Mouse (Mus musculus) adrenal gland, adult 18-20 months (tissue): ENCODE results near the gene Lcmt2. TPM values are rescaled to one million over a fixed set of nuclear protein-coding genes. Genes with fewer than 3 reads are reported as not detected.

Source experiments
- DNase-seq, 2 experiments: peaks; one replicate each; pipeline ENCODE4 v3.0.0; 2021 to 2022; ENCODE audit warnings: low spot score in 2 of 2
- long read RNA-seq, 2 experiments: library from polyadenylated mRNA; stranded (forward); transcript quantifications; one replicate each; pipeline ENCODE4 v2.0.0; 2021
- total RNA-seq, 2 experiments: library from RNA; stranded (reverse); gene quantifications; 1 replicate in 1 of 2; 2 replicates in 1 of 2; pipeline ENCODE4 v1.2.3; 2021

The Lcmt2 gene
- total RNA-seq: 1 to 10 TPM; 8.5 to 9.2 TPM
- long read RNA-seq, experiment 1, transcript Lcmt2-202 (1 exons, 3,056 nt): major isoform, 22 of 22 reads
- long read RNA-seq, experiment 1, partial matches to known transcripts: 0 of 22 reads
- long read RNA-seq, experiment 1, other reads (novel, unspliced or antisense): 0 of 22 reads
- long read RNA-seq, experiment 2, transcript Lcmt2-202 (1 exons, 3,056 nt): major isoform, 39 of 39 reads
- long read RNA-seq, experiment 2, partial matches to known transcripts: 0 of 39 reads
- long read RNA-seq, experiment 2, other reads (novel, unspliced or antisense): 0 of 39 reads

DNA sequence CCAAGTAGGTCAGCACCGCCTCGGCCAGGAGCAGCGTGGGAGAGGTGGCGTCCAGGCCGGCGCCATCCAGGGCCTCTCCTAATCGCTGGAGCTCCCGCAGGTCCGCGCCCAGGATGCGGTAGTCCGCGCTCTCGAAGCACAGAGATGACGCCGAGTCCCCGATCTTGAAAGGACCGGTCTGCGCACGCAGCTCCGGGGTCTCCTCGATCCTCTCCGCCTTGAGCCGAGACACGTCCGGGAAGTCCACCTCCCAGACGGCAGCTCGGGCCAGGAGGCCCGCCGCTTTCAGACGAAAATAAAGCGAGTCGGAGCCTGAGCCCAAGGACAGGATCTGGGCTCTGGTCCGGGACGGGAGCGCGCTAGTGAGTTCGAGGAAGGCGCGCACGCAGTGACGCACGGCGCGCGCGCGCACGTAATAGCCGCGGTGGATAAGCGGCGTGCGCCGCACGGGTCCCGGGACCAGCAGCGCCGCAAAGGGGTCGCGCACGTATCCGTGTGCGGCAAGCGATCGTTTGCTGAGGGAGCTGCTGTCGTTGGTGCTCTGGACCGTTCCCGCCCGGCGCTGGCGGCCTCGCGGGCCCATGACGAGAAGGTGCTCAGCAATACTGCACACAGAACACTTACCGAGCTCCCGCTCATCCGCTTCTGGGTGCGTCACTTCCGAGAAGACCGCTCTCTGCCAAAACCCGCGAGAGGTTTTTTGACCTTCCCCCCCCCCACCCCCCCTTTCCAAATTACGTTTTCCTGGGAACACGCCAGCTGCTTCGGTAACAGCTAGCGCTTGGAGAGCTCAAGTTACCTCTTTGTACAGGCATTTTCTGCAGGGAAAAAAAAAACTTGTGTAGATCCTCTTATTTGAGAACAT, at the start of gene Lcmt2, which contains the start of gene Adal:
Gene Lcmt2, minus strand, starts transcription at position 636 of the 865 bp plus-strand sequence.
Gene Adal, plus strand, starts transcription at position 411 of the 865 bp plus-strand sequence.
- DNase-seq: peak; percentile 91 to 93

DNA sequence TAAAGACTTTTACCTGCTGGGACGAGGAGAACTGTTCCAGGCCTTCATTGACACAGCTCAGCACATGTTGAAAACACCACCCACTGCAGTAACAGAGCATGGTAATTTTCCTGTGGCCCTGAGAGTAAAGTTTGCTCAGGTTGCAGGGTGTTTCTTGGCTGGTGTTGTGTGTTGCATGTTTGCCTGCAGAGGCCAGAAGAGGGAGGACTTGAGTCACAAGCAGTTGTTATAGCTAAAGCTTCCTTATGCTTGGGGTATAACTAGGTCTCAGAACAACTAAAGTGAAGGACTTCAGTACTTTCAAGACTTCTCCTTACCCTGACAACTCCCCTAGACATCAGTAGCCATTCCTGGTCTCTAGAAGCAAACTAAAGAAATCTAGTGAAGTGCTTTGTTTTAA, 48.1 kb upstream of the Lcmt2 start:
- DNase-seq: no peak

DNA sequence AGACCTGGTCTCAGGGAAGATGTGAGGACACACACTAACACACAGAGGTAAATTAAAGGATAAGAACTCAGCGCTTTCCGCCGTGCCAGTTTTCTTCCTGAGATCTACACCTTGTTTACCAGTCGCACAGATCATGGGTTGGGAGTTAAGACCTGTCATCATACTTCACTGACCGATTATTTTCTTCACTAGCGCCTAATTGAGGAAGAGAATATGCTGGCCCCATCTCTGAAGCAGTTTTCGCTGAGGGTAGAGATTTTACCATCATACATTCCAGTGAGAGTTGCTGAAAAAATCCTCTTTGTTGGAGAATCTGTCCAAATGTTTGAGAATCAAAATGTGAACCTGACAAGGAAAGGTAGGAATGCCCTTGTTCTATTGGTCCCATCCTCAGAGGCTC, 43.7 kb upstream of the Lcmt2 start:
- DNase-seq: no peak

DNA sequence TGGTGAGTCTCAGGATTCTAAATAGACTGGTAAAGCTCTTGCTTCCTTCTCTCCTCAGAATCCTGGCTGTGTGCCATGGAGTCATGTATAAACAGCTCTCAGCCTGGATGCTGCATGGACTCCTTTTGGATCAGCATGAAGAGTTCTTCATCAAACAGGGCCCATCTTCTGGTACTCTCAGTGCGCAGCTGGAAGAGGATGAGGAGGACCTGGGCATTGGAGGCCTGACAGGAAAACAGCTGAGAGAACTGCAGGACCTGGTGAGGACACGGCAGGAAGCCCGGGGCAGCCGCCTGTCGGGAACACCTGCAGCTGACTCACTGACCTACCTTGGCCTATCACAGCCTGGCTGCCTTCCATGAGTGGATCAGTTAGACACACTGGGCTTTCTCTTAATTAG, 43.0 kb upstream of the Lcmt2 start:
- no peak for DNase-seq

DNA sequence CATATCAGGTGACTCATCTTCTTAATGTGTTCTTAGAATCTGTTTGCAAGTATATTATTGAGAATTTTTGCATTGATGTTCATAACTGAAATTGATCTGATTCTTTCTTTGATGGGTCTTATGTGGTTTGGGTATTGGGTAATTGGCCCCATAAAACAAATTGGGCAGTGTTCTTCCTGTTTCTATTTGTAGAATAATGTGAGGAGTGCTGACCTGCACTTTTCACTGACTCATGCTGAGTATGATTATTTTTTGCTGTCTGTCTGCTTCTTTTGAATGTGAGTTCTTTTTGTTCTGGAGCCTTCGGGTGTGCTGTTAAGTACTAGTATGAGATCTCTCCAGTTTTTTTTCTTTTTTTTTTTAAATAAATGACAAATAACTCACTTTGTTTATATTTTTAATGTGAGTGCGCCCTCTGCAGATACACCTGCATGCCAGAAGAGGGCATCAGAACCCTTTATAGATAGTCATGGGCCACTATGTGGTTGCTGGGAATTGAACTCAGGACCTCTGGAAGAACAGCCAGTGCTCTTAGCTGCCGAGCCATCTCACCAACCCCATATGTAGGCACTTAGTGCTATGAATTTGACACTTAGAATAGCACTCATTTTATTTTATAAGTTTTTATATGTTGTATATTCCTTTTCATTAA, 38.5 kb upstream of the Lcmt2 start:
- no peak for DNase-seq

DNA sequence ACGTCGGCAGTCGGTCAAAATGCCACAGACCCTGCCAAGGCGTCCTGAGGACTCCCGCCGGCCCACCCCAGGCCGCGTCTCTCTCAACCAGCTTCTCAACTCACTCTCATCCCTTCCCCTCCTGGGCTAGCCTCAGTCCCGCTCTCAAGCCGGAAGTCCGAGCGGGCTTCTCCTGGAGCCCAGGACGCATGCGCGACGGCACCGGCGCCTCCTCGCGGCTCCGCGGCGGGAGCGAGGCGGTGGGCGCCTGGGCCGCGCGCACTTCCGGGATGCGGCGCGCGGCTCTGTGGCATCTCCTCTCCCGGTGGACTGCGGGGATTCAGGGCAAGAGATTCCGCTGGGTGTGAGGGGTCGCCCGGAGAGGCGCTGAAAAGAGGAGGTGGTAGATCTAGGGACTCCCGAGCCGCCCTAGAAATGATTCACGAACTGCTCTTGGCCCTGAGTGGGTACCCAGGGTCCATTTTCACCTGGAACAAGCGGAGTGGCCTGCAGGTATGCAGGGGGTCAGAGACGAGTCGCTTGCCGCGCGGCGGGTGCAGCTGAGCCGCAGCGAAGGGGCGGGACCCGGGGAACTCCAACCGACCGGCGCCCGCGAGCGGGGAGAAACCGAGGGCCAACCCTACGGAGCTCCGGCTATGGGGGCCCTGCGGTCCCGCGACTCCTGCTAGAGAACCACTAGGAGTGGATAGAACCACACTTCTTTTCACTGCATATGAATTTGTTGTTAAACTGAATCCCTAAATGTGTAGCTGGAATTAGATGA, 30.7 kb upstream of the Lcmt2 start, which contains the start of gene Zscan29:
Gene Zscan29, minus strand, starts transcription at position 146 of the 763 bp plus-strand sequence.
- peak; percentile 89 to 90 for DNase-seq

DNA sequence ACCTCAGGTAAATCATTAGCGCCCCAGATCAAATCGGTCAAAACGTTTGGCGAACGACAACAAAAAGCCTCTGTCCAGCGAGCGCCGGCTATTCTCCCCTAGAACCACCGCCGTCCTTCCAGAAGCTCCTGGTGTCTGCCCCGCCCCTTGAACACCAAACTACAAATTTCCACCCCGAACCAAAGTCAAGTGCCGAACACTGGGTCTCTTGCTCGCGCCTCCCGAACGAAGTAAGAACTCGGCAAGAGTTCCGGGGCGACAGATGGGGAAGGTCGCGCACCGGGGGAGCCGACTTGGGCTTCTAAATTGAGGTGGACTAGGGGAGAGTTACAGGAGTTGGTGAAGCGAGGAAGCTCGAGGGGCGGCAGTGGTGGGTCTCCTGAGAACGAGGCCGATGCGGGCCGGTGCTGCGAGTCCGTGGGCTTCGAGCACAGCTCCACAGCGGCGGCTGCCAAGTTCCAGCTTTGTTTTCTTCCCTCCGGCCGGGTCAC, 30.1 kb upstream of the Lcmt2 start, which contains the start of gene Tubgcp4:
Gene Tubgcp4, plus strand, starts transcription at position 174 of the 491 bp plus-strand sequence.
- peak in 1 of 2 experiments; percentile 56 for DNase-seq

DNA sequence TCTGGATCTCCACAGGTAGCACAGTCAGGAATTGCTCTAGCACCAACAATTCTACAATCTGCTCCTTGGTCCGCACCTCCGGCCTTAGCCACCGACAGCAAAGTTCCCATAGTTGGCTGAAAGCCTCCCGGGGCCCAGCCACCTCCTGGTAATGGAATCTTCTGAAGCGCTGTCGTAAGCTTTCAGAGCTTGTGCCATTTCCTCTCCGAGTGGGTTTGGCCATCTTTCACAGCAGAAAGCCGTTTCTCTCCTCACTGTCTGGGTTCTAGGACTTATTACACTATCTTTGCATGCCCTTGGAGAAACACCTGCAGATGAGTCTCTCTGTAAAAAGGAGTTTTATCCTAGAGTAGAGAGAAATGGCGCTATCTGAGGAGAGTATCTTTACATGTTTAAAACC, 29.4 kb upstream of the Lcmt2 start:
- DNase-seq: peak; percentile 31 to 33

DNA sequence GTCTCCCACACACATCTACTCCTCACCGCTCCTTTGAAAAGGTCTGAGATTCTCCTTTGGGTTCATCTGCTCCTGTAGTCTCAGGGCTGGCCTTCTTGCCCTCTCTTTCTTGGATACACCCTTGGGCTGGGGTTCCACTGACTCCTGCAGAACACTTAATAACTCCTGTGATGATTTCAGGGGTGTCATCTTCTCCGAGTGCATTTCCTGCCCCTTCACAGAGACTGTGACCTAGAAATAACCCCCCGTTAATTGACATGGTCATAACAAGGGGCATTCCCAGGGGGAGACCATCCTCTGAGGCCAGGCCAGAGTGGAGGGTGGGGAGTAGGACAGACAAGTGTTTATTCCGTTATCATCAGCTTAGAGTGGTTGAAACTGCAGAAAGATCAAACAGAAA, 28.7 kb upstream of the Lcmt2 start:
- no peak for DNase-seq

DNA sequence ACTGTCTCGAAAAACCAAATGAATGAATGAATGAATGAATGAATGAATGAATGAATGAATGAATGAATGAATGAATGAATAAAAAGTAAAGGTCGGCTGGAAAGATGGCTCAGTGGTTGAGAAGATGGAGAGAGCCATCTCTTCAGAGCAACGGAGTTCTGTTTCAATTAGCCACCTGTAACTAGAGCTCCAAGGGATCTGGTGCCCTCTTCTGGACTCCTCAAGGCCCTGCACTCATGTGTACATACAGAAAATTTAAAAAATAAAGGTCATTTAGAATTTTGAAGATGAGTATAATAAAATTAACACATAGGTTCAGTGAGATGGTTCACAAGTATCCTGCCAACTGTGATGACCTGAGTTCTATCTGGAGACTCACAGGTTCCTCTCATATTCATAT, 12.6 kb upstream of the Lcmt2 start:
- DNase-seq: no peak

DNA sequence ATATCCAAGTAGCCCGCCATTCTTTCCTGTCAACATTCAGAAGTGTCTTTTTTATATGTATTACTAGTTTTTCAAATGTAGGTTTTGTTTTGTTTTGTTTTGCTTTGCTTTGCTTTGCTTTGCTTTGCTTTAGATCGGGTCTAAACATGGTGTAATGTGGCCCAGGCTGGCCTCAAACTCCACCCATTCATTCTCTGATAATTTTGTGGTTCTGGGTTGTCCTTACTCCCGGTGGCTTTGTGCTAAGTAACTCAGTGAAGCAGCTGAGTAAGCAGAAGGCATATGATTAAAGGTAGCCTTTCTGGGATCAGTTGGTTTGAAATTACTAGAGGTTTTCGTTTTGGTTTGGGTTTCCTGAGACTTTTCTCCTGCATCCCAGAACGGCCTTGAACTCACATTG, 9.2 kb upstream of the Lcmt2 start:
- no peak for DNase-seq

DNA sequence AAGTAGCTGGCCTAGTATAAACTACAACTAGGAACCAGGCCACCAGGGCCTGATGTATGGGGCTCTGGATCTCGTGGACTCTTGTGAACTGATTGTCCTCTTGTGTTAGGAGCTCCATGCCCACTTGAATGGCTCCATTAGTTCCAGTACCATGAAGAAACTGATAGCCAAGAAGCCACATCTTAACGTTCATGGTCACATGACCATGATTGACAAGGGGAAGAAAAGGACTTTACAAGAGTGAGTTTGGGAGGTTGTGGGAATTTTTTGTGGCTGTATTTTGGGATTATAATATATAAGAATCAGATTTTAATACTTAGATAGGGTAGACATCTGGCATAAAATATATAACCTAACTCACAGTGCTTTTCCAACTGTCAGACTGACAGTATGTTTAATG, 2.0 kb upstream of the Lcmt2 start:
- DNase-seq: no peak

DNA sequence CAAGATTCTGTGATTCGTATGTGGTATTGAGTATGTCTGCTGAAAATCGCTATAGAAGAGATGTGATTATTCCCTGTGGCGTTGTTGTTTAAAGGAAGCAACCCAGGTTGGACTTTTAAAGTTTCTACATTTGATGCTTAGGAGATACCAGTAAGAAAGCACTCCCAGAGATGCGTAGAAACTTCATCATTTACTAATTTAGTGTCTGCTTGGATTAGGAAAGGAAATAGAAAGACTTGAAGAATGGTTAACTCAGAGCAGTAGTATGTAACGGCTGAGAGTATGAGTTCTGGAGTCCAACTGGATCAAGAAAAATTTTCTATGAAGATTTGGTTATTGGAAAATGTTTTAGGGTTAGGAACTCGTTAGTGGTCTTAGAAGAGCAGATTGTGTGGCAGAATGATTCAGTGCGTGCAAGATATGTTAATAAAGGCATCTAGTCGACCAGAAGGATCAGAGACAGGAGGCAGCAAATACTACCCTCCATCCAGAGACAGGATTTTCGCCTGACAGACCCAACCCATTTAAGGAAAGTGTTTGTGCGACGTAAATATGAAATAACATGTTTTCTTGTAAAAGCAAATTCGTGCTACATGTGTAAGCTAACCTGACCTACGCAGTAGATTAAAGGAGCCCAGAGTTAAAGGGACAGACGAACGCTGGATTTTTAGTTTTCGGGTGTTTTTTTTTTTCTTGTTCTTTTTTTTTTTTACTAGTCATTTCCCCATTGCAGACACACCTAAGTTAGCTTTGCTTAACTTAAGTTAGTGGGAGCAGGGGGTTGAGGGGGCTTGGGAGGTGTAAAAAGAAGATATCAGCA, 973 bp upstream of the Lcmt2 start:
- DNase-seq: no peak

DNA sequence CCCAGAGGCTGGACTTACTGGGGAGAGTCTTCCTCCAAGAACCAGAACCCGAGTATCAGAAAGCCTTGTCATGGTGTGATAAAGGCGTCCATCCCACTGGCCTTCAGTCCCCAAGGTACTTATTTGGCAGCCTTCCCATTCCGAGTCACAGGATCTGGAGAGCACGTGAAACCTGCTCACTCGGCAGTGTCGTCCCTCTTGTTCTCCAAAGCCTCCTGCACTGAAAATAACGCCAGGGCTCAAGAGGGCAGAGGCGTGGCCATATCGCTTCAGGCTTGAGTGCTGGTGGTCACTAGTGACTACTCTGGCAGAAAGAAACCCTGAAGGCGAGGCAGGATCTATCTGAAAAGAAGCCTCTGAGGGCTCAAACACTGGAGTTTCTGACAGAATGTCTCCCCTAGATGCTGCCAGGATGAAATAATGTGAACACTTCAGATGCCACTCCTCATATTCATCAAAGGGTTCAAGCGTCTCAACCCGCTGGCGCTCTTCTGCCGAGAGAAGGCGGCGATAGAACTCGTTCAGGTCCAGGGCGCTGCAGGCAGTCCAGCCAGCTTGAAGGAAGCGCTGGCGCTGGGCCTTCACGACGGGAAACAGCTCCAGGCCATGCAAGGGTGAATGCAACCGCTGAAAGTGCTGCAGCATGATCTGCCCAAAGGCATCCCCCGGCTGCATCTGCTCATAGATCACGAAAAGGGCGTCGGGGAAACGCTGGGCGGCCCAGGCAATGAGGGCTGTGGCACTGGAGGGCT, 1.0 kb downstream of the Lcmt2 start:
- DNase-seq: peak; percentile 22 to 23

DNA sequence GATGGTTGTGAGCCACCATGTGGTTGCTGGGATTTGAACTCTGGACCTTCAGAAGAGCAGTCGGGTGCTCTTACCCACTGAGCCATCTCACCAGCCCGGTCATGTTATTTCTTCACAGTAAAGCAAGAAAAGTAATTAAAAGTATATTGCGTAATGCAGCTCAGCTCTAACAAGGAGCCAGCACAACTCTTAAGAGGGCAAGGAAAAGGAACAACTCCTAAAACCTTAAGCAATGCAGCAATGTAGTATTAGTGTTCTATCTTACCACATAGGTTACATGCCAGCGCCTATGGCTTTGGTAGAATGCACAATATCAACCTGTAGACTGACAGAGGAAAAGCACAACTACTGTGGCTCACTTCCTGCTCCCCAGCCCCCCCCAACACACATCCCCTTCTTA, 3.1 kb downstream of the Lcmt2 start:
- no peak for DNase-seq

DNA sequence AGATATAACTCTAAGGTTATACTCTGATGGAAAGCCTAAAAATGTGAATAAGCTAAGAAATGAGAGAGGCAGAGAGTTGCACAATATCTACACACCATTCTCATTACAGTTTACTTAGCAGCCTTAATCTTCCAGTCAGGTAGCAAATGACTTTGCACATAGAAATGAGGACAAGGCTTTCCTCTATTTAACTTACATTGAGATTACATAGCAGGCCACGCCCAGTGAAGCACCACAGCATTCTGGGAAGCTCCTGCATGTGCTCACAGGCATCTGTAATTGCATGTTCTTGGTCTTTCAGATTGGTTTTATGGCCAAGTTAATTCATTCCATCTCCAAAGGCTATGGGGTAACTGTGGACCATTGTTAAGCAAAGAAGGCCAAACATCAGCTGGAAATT, 7.6 kb downstream of the Lcmt2 start:
- DNase-seq: no peak

DNA sequence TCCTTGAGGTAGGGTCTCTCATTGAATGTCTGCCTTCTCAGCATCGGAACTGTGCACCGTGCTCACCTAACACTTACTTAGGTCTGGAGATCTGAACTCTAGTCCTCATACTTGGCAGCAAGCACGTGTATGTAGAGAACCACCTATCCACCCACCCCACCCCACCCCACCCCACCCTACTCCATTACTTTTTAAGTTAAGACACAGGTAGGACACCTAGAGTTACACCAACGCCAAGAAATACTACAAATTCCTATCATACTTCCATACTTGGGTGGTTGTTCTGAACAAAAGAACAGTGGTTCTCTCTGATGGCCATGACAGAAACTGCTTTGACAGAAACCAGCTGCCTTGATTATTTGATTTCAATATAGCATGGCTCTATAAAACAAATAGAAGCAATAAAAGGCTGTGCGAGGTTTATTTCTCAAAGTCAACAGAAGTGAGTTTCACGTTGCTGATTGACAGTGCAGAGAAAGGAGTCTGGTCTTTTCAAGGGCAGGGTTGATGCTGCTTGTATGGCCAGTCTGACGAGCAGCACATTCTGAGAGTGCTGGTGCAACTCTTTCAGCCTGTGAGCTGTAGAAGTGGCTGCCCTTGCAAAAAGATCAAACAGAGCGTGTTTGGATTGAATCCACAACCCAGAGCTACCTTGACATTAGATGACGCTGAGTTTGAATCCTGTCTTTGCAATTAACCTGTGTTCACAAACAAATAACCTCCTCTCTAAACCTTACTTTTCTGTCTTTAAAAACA, 11.4 kb downstream of the Lcmt2 start:
- no peak for DNase-seq

DNA sequence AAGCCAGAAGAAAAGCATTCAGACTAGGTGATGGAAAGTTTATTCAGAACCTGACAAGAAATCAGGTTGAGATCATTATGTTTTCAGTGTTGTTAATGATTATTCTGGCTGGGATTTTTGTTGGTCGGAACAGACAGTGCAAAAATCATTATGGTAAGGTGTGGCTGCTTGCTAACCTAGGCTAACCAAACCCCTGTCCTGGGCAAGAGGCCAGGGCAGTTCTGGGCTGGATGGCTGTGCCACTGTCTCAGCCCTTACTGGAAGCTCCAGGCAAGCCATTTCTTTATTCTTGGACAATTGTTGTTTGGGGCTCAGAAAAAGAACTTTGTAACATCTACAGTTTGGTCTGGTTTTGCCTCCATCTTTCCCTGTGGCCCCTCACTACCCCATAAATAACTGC, 12.9 kb downstream of the Lcmt2 start:
- DNase-seq: no peak
